Mouse (Mus musculus) forebrain, embryonic 13.5 days (tissue): ENCODE results near the gene Eaf1. TPM values are rescaled to one million over a fixed set of nuclear protein-coding genes. Genes with fewer than 3 reads are reported as not detected.

Experiments
- ATAC-seq: fragments of 200-750 bp; cut with Nextera tagmentation; 2 replicates; pipeline ENCODE4 v1.8.0; 2017
- H3K27ac ChIP-seq: fragments of 300-500 bp; sonication (generic); 2 replicates; pipeline ENCODE4 v1.5.1; 2015; ENCODE audit warnings: inconsistent platforms, mild to moderate bottlenecking, moderate library complexity
- H3K27me3 ChIP-seq: fragments of 300-500 bp; sonication (generic); 2 replicates; pipeline ENCODE4 v1.6.1; 2015; ENCODE audit warnings: mild to moderate bottlenecking, inconsistent platforms
- H3K36me3 ChIP-seq: fragments of 300-500 bp; sonication (generic); 2 replicates; pipeline ENCODE4 v1.6.1; 2015; ENCODE audit warnings: mild to moderate bottlenecking, inconsistent platforms; ENCODE audit not compliant: poor library complexity, severe bottlenecking
- H3K4me1 ChIP-seq: fragments of 300-500 bp; sonication (generic); 2 replicates; pipeline ENCODE4 v1.6.1; 2015; ENCODE audit warnings: inconsistent platforms
- H3K4me2 ChIP-seq: fragments of 300-500 bp; sonication (generic); 2 replicates; pipeline ENCODE4 v1.6.1; 2015; ENCODE audit warnings: inconsistent platforms, mild to moderate bottlenecking, moderate library complexity
- H3K4me3 ChIP-seq: fragments of 300-500 bp; sonication (generic); 2 replicates; pipeline ENCODE4 v1.5.1; 2015; ENCODE audit warnings: mild to moderate bottlenecking, inconsistent platforms
- H3K9ac ChIP-seq: fragments of 300-500 bp; sonication (generic); 2 replicates; pipeline ENCODE4 v1.6.1; 2015; ENCODE audit warnings: mild to moderate bottlenecking, inconsistent platforms
- H3K9me3 ChIP-seq: fragments of 300-500 bp; sonication (generic); replicated peaks from 2 replicates; pipeline ENCODE4 v1.6.1; 2016; ENCODE audit warnings: inconsistent platforms
- WGBS: fragments of 180-500 bp; shearing (Covaris S2); methylation state at CpG from one replicate; pipeline ENCODE4 v1.1.7; 2015; 5-methylcytosine and 5-hydroxymethylcytosine counted together
- polyA plus RNA-seq: library from polyadenylated mRNA; unstranded; fragments of >200 nt; fragmentation: Nextera tagmentation; extraction: Ambion mirVana; gene quantifications from 2 replicates; pipeline ENCODE4 v1.2.1, GENCODE M21; 2015

Gene Eaf1
- polyA plus RNA-seq, 1 experiment from 2014 or later: 13.9 TPM

DNA sequence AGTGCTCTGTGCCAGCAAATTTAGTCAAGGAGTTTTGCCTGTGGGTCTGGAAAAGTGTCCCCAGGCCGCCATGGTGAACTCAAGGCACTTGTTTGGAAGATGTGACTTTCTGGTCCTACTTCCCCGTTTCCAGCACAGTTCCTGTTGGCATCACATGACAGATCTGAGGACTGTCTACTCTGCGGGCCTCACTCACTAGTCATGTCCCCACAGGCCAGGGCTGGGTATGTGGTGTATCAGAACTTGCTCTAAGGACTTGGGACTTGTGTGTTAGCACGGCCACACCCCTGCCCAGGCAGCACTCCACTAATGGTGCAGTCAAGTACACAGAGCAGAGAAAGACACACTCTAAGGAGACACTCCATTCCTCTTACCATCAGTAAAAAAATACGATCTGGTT is 11.8 kb upstream of the Eaf1 start:
- Histone ChIP-seq H3K27me3 (no peaks in the 10 kb centered on the region), H3K9ac (no peak overlapping the region), H3K4me3 (no peak overlapping the region), H3K4me2 (no peak overlapping the region), H3K4me1 (no peaks in the 10 kb centered on the region), H3K27ac (no peak overlapping the region), H3K36me3 (peaks cover 95% of the 10 kb centered on the region), H3K9me3 (no peaks in the 10 kb centered on the region)
- WGBS: 90% methylated on average over 5 of the region's 5 CpGs
- ATAC-seq: no peak

DNA sequence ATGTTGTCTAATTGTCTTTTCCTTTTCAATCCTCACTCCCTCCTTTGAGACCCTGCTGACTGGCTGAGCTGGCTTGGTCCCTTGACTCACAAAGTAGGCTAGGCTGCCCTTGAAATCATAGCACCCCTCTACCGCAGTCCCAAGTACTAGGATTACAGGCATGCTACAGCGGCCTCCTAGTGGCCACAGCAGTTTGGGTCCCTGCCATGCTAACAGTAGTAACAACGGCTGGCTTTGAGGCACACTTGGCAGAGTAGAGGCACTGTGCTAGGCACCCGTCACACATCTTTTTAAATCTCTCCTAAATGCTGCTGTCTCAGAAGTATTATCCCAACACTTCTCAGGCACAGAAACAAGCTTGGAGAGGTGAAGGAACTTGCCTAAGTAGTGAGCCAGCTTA is 7.7 kb upstream of the Eaf1 start:
- no peaks in the 10 kb centered on the region for H3K9me3 ChIP-seq

DNA sequence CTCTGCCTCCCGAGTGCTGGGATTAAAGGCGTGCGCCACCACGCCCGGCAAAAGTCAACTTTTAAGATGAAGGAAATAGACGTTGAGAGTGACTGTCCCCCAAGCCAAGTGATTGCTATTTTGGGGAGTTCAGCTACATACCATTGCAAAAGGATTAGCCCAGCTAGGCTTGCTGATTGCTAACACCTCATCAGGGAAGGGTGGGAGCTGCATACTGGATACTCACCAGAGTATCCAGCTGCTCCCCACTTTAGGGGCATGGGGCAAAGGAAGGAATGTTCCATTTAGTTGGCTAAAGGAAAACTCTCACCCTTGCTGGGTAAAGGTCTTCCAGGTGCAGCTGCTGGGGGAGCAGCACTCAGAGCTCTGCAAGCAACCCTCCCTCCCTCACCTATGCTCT is 6.1 kb upstream of the Eaf1 start:
- Histone ChIP-seq H3K4me1 (peaks cover 8% of the 10 kb centered on the region; the same call in 1 of the 2 replicates), H3K9me3 (no peaks in the 10 kb centered on the region), H3K27ac (no peak overlapping the region), H3K36me3 (peaks cover 81% of the 10 kb centered on the region), H3K9ac (no peak overlapping the region), H3K27me3 (no peaks in the 10 kb centered on the region), H3K4me3 (no peak overlapping the region), H3K4me2 (no peak overlapping the region)
- 96% methylated on average over 6 of the region's 6 CpGs for WGBS
- no peak for ATAC-seq

More for the DNA sequence above, 7.7 kb upstream of the Eaf1 start:
- ATAC-seq: no peak
- Histone ChIP-seq H3K4me2 (no peak overlapping the region), H3K36me3 (peaks cover 83% of the 10 kb centered on the region), H3K9ac (no peak overlapping the region), H3K27me3 (no peaks in the 10 kb centered on the region), H3K27ac (no peak overlapping the region), H3K4me3 (no peak overlapping the region), H3K4me1 (no peaks in the 10 kb centered on the region)
- 82% methylated on average over 4 of the region's 4 CpGs for WGBS

DNA sequence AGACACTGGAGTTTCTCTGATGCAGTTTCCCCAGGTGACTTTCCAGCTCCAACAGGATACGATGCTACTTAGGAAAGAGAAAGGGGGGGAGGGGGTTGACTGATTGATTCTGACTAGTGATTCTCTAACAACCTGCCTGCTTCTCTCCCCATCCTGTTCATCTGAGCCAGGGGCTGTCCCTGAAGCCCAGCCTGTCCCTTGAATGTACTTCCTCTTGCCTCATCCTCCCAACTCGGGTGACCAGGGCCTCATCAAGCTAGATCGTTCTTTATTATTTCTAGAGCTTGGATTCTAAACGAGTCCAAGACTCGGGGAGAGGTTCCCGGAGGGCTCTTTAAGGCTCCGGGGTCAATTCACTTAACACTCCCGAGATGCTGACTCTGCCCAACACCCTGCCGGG is 298 bp upstream of the Eaf1 start:
- Histone ChIP-seq H3K27me3 (no peaks in the 10 kb centered on the region), H3K4me1 (peaks cover 39% of the 10 kb centered on the region), H3K9ac (peak overlapping the region; percentile 93), H3K36me3 (peaks cover 40% of the 10 kb centered on the region), H3K27ac (no peak overlapping the region), H3K4me2 (peak overlapping the region; percentile 96), H3K9me3 (no peaks in the 10 kb centered on the region), H3K4me3 (peak overlapping the region; percentile 93)
- ATAC-seq: no peak
- 55% methylated on average over 9 of the region's 9 CpGs for WGBS

DNA sequence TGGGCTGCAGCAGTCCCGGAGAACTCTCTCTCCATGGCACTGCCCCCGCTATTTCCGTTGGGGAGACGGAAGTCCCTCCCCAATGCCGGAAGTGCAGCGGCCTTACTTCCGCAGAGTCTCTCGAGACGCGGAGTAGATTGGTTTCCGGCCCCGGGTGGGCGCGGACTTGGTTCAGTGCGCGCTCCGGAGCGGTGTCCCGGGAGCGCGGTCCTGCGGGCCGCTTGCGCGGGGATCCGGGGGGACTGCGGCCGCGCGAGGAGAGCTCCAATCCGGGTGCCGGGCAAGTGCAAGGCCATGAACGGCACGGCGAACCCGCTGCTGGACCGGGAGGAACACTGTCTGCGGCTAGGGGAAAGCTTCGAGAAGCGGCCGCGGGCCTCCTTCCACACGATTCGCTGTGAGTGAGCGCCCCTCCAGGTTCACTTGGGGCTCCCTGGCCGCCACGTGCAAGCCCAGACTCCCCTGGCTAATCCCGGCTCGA is 816 bp downstream of the Eaf1 start, which contains the start of gene Mettl6:
TSS of gene Mettl6 (minus strand) at position 66 of the 481 bp plus-strand sequence.
- H3K4me1 ChIP-seq: peaks cover 39% of the 10 kb centered on the region
- WGBS: under 1% methylated on average over 44 of the region's 49 CpGs
- H3K27ac ChIP-seq: peak within 1 kb of the TSS; percentile 88
- H3K4me2 ChIP-seq: peak within 1 kb of the TSS; percentile 96
- H3K36me3 ChIP-seq: peaks cover 39% of the 10 kb centered on the region
- peak; percentile 98 for ATAC-seq
- H3K9me3 ChIP-seq: no peaks in the 10 kb centered on the region
- H3K4me3 ChIP-seq: peak within 1 kb of the TSS; percentile 93
- H3K9ac ChIP-seq: peak within 1 kb of the TSS; percentile 93
- H3K27me3 ChIP-seq: no peaks in the 10 kb centered on the region

DNA sequence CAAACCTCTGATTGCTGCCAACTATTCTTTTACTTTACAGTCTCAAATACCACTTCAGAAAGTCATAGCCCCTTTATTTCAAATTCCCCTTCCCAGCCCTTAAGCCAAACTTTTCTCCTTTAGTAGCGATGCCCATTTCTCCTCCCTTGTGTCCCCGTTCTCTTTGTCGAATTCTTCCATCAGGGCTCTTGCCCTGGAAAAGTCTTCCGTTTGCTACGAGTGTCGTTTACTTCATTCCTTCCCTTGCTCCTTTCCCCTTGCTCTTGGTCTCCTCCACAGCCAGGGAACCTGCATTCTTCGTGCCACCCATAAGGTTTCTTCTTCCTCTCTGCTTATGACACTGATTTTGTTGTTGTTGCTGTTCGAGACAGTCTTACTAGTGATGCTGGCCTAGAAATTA is 1.3 kb downstream of the Eaf1 start:
- Histone ChIP-seq H3K9me3 (no peaks in the 10 kb centered on the region), H3K36me3 (peaks cover 43% of the 10 kb centered on the region), H3K4me1 (peaks cover 39% of the 10 kb centered on the region), H3K27me3 (no peaks in the 10 kb centered on the region), H3K4me3 (peak overlapping the region; percentile 93), H3K27ac (peak overlapping the region; percentile 88; the same call in 1 of the 2 replicates), H3K9ac (peak overlapping the region; percentile 93), H3K4me2 (peak overlapping the region; percentile 96)
- ATAC-seq: no peak
- 4% methylated on average over 8 of the region's 8 CpGs for WGBS

DNA sequence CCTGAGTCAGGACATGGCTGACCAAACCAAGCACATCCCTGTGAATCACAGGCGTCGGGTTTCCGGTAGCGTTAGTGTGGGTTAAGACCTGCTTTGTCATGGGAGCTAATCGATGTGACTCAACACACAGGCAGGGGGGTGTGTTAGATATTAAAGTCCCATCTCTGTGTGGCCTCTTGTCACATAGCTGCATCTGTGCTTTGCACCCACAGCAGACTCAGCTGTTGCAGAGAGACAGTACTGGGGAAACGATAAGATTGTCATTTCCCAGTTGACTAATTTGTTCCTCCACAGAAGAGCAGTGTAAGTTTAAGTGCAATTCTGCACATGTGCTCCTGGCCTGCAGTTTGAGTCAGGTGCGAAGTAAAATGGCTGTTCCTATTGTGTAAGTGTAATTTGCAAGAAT is 2.0 kb downstream of the Eaf1 start:
- WGBS: 63% methylated on average over 7 of the region's 7 CpGs
- Histone ChIP-seq H3K4me1 (peaks cover 39% of the 10 kb centered on the region), H3K27me3 (no peaks in the 10 kb centered on the region), H3K27ac (no peak overlapping the region), H3K4me2 (peak overlapping the region; percentile 96), H3K9me3 (no peaks in the 10 kb centered on the region), H3K4me3 (peak overlapping the region; percentile 93), H3K9ac (peak overlapping the region; percentile 93), H3K36me3 (peaks cover 48% of the 10 kb centered on the region)
- ATAC-seq: no peak

DNA sequence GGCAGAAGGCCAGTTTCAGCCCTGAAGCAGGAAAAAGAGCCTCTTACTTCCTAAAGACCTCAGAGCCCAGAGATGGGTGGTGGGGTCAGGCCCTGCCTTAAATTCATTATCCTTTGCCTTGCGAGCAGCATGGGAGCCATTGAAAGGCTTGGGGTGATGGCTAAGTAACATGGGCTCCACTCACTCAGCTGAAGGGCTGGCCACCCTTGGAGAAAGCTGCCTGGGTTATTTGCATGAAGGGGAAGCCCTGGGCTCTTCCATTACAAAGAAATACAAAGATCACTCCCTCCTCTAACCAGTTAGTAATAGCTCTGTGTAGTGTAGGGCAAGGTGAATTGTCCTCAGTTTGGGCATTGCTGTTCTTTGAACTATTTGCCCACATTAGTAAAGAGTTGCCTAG is 5.3 kb downstream of the Eaf1 start:
- 89% methylated on average over 1 of the region's 1 CpGs for WGBS
- no peak for ATAC-seq
- H3K36me3 ChIP-seq: peaks cover 63% of the 10 kb centered on the region

DNA sequence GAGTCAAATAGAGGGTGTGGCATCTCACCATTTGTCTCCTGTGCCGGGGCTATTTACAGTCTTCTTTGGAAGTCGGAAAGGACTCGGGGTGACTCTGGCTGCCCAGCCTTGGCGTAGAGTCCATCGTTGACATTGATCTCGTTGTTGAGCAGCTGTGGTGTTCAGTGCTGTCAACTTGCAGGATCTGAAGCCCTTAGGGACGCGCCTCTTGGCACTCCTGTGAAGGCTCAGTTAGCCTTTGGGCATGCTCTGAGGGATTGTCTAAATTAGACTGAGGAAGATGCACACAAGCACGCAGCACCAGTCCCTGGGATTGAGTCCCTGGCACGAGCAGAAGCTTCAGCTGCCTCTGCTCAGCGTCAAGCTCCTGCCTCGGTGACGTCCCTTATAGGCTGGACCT is 9.2 kb downstream of the Eaf1 start:
- H3K9ac ChIP-seq: no peak overlapping the region
- no peak overlapping the region for H3K4me2 ChIP-seq
- no peaks in the 10 kb centered on the region for H3K4me1 ChIP-seq
- H3K27me3 ChIP-seq: no peaks in the 10 kb centered on the region
- H3K9me3 ChIP-seq: no peaks in the 10 kb centered on the region
- no peak overlapping the region for H3K27ac ChIP-seq
- no peak overlapping the region for H3K4me3 ChIP-seq
- ATAC-seq: no peak
- H3K36me3 ChIP-seq: peaks cover 92% of the 10 kb centered on the region
- 91% methylated on average over 13 of the region's 13 CpGs for WGBS

More for the DNA sequence above, 5.3 kb downstream of the Eaf1 start:
- H3K27me3 ChIP-seq: no peaks in the 10 kb centered on the region
- no peaks in the 10 kb centered on the region for H3K9me3 ChIP-seq
- peaks cover 19% of the 10 kb centered on the region for H3K4me1 ChIP-seq
- H3K4me2 ChIP-seq: no peak overlapping the region
- no peak overlapping the region for H3K27ac ChIP-seq
- no peak overlapping the region for H3K4me3 ChIP-seq
- H3K9ac ChIP-seq: no peak overlapping the region

DNA sequence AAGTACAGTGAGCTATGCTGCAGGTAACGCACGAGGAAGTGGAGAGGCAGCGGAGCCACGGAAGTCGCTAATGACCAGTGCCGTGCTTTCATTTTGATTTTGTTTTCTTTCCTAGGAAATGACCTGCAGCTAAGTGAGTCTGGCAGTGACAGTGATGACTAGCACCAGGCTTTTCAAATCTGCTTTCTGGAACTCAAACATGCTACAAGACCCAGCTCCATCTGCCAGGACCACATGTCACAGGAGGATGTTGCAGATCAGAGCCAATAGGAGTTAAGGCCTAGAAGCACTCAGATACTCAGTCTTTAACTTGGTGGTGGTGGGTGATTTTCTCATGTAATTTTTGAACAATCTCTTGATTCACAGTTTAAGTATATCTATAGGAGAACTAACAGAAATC is 12.3 kb downstream of the Eaf1 start:
- ATAC-seq: no peak
- Histone ChIP-seq H3K9me3 (no peaks in the 10 kb centered on the region), H3K4me1 (no peaks in the 10 kb centered on the region), H3K4me2 (no peak overlapping the region), H3K27me3 (no peaks in the 10 kb centered on the region), H3K27ac (no peak overlapping the region), H3K4me3 (no peak overlapping the region), H3K9ac (no peak overlapping the region), H3K36me3 (peaks cover 87% of the 10 kb centered on the region)
- 95% methylated on average over 6 of the region's 6 CpGs for WGBS

DNA sequence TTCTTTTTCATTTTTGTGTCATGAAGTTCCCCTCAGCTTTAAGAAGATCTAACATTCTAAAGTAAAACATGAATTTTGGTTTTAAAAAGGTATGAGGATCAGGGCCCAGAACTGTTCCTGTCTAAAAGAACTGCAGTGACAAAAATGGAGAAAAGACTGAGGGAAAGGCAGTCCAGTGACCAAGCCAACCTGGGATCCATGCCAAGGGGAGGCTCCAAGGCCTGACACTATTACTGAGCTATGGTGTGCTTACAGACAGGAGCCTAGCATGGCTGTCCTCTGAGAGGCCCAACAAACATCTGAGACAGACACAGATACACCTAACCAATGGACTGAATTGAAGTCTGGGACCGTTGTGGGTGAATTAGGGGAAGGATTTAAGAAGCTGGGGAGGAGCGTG is 15.7 kb downstream of the Eaf1 start:
- H3K4me2 ChIP-seq: no peak overlapping the region
- ATAC-seq: no peak
- peaks cover 56% of the 10 kb centered on the region for H3K36me3 ChIP-seq
- WGBS: 97% methylated on average over 2 of the region's 2 CpGs
- H3K4me1 ChIP-seq: no peaks in the 10 kb centered on the region
- no peak overlapping the region for H3K4me3 ChIP-seq
- 0 out of 2 replicates have a peak, but pooled peaks cover 3% of the 10 kb centered on the region for H3K9me3 ChIP-seq
- H3K9ac ChIP-seq: no peak overlapping the region
- no peak overlapping the region for H3K27ac ChIP-seq
- H3K27me3 ChIP-seq: no peaks in the 10 kb centered on the region

DNA sequence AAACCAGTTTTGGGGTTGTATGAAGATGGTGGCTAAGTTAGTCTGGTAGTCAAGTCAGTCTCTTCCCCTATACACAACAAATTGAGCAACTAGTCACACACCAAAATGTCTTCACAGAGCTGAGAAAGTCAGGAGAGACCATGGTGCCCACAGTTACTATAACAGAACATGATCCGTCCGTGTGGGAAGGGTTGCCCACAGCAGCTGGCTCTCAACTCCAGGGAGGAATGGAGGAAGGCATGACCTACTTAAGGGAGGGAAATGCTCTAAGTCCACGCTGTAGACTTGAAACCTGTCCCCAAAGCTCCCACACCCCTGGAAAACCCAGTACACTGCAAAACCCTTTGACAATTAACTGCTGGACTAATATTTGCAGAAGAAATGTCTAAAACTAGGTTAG is 16.1 kb downstream of the Eaf1 start:
- H3K36me3 ChIP-seq: peaks cover 52% of the 10 kb centered on the region
- no peak overlapping the region for H3K9ac ChIP-seq
- no peak overlapping the region for H3K4me3 ChIP-seq
- no peaks in the 10 kb centered on the region for H3K4me1 ChIP-seq
- no peak overlapping the region for H3K4me2 ChIP-seq
- H3K27ac ChIP-seq: no peak overlapping the region
- H3K9me3 ChIP-seq: 0 out of 2 replicates have a peak, but pooled peaks cover 3% of the 10 kb centered on the region
- WGBS: 93% methylated on average over 3 of the region's 3 CpGs
- no peak for ATAC-seq
- no peaks in the 10 kb centered on the region for H3K27me3 ChIP-seq

DNA sequence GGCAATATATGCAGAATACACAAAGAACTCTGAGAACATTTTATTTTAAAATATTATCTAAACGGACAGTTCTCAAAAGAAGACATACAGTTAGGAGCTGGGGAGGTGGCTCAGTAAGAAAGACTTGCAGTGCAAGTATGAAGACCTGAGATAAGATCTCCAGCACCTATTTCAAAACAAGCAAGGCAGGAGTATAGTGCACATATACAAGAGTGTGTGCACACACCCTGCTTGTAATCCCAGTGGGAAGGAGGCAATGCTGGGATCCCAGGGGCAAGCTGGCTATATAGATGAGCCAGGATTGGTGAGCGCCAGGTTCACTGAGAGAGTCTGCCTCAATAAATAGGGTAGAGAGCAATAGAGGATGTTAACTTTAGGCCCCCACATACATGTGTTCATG is 21.7 kb downstream of the Eaf1 start:
- ATAC-seq: no peak
- no peak overlapping the region for H3K4me3 ChIP-seq
- H3K4me2 ChIP-seq: no peak overlapping the region
- H3K36me3 ChIP-seq: 0 out of 2 replicates have a peak, but pooled peaks cover 5% of the 10 kb centered on the region
- no peaks in the 10 kb centered on the region for H3K4me1 ChIP-seq
- no peaks in the 10 kb centered on the region for H3K27me3 ChIP-seq
- WGBS: 89% methylated on average over 2 of the region's 2 CpGs
- no peak overlapping the region for H3K9ac ChIP-seq
- 0 out of 2 replicates have a peak, but pooled peaks cover 3% of the 10 kb centered on the region for H3K9me3 ChIP-seq
- H3K27ac ChIP-seq: no peak overlapping the region
